Mouse (Mus musculus): Measurements from ENCODE around the gene Fam3b.
A peak's percentile ranks its signal among the peaks of the same experiment; 100 is the strongest.

The Fam3b gene

DNA sequence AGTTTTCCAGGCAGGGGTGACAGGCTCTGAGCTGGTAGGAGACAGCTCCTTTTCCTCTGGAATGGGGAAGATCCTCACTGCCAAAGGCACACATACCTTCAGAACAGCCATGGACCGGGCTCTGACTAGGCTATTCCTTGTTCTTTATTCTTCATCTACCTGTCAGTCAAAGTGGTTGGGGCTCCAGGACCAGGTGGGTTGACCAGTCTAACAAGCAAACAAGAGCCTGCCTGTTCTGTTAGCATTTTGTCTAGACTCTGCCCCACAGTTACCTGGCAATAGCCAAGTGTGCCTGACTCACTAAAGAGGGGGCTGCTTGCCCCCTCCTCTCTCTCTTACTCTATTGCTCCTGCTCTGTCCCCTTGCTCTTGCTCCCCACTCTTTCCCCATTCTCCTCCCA is 22.2 kb downstream of the Fam3b start:
- no peak for DNase-seq (ENCODE audit: low spot score in 2 of 2)

- no peak for DNase-seq (ENCODE audit: low spot score in 2 of 2)
Observed at GRCm38 (mm10) chr16:97478655-97479054, 36.0 kb downstream of the Fam3b start.

DNA sequence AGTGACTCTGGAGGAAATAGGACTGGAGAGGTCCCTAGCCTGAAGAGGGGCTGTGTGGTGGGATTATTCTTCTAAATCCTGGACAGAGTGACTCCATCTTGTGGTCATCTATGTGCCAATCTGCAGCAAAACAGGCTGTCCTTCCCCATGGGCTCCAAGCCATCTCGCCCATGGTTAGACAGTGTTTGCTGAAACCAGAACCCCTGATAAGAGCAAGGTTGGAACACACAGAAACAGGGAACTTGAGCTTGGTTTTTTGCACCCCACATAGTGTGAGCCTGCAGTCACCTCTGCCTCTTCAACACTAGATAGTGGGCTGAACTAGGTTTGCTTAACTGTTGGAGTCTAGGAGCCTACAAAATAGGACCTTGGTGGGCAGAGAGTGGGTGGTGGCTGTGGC is 38.1 kb downstream of the Fam3b start:
- no peak for DNase-seq (ENCODE audit: low spot score in 2 of 2)

DNA sequence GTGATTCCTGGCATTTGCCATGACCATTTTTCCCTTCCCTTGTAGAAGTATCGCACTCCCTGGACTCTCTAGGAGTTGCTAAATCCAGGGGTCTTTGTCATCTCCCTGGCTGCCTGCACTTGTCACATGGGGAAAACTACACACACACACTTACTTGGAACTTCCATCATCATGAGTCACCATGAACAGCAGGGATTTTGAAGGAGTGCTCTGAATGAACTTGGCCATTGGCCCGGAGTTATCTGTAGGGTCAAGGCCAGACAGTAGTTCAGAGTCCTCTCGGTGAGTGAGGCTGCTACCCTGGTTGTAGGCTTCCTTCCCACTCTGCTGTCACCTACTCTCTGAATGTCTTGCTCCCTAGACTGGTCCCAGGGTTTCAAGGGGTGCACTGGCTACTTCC is 39.0 kb downstream of the Fam3b start:
- no peak for DNase-seq (ENCODE audit: low spot score in 2 of 2)

GRCm38 (mm10) chr16:97474671-97475070 is 39.9 kb downstream of the Fam3b start:
- no peak for DNase-seq (ENCODE audit: low spot score in 2 of 2)

DNA sequence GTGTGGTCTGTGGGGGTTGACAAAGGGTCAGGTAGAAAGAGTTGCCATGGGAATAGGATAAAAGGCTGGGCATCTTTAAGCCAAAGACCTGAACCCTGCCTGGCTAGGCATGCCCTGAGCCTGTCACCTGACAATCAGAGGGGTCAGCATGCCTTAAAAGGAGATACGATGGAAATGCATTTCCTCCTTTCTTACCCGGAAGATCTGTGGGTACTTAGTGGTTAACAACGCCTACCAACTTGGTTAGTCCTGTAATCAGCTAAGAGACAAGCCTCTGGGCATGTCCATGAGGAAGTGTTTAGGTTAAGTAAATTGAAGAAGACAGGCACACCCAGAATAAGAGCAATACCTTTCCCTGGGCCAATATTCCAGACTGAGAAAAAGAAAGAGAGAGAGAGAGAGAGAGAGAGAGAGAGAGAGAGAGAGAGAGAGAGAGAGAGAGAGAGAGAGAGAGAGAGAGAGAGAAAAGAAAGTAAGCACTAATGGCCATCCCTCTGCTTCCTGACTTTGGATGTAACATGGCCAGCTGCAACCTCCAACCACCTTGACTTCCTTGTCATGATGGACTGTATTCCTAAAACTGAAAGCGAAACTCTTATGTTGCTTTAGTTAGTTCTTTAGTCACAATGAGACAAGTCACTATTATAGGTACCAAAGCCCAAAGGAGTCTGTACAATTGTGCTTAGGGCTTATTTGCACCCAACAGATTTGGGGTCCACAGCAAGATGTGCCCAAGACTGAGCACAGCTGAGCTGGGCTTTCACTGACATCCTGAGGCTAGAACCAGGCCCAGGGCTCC is 46.4 kb downstream of the Fam3b start:
- peak in 1 of 2 experiments; percentile 44 for DNase-seq (ENCODE audit: low spot score in 2 of 2)

GRCm38 (mm10) chr16:97467472-97467871 is 47.1 kb downstream of the Fam3b start:
- no peak for DNase-seq (ENCODE audit: low spot score in 2 of 2)

- no peak for DNase-seq (ENCODE audit: low spot score in 2 of 2)
Observed at GRCm38 (mm10) chr16:97466182-97466957, 48.2 kb downstream of the Fam3b start.

DNA sequence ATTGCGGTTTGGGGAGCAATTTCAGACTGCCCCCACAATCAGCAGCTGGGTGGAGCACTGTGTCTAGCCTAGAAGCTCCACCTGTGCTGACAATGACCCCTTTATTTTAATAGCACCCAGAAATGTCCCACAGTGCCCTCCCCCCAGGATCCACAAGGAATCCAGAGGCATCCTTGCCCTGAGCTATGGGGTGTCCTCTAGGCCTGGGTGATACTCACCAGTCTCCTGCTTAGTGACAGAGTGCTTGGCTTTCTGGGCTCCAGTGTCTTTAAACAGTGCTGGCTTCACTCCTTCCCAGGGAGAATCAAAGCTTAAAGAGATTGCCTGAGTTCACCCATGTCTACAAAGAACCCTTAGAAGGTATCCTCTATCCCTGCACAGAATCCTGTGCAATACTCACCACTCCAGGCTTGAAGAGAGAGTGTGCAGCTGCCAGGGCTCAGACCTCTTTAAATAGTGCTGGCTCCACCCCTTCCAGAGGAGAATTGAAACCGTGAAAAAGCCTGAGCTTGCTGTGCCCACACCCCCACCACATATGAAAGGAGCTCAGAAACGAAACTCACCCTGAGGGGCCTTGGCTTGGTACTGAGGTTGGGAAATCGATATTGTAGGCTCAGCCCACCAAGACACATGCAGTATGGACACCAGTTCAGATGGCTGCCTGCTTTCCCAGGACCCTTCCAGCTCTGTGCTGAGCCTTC is 52.0 kb downstream of the Fam3b start, which contains the start of gene Mx1:
Mx1 (minus strand) TSS at position 427 of the 701 bp plus-strand sequence.
- no peak for DNase-seq (ENCODE audit: low spot score in 2 of 2)

GRCm38 (mm10) chr16:97461271-97461670 is 53.3 kb downstream of the Fam3b start:
- DNase-seq (ENCODE audit: low spot score in 2 of 2) = no peak

GRCm38 (mm10) chr16:97459831-97460230 is 54.8 kb downstream of the Fam3b start:
- DNase-seq (ENCODE audit: low spot score in 2 of 2) = no peak

GRCm38 (mm10) chr16:97447386-97447785 is 67.2 kb downstream of the Fam3b start:
- no peak for DNase-seq (ENCODE audit: low spot score in 2 of 2)

- DNase-seq (ENCODE audit: low spot score in 2 of 2) = peak; percentile 29 to 35
Observed at GRCm38 (mm10) chr16:97443670-97444263, 70.8 kb downstream of the Fam3b start.

- no peak for DNase-seq (ENCODE audit: low spot score in 2 of 2)
Observed at GRCm38 (mm10) chr16:97441967-97442366, 72.6 kb downstream of the Fam3b start.

DNA sequence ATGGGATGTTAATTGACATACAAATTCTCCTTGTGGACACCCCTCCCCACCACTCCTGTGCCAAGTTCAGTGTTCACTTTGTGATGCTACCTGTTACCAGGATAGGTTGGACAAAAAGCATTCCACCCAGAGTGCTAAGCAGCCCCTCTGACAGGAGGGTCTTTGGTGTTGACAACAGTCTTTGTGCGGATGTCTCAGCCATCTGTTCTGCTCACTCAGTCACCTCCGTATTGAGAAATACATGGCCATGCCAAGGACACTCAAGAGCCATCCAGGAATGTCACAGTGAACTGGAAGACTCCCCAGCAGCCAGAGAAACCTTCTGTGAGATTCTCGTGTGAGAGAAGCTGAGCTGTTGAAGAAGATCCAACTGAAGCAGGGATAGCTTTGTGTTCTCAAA is 76.4 kb downstream of the Fam3b start:
- no peak for DNase-seq (ENCODE audit: low spot score in 2 of 2)

GRCm38 (mm10) chr16:97437448-97438056 is 77.1 kb downstream of the Fam3b start:
- DNase-seq (ENCODE audit: low spot score in 2 of 2) = no peak

DNA sequence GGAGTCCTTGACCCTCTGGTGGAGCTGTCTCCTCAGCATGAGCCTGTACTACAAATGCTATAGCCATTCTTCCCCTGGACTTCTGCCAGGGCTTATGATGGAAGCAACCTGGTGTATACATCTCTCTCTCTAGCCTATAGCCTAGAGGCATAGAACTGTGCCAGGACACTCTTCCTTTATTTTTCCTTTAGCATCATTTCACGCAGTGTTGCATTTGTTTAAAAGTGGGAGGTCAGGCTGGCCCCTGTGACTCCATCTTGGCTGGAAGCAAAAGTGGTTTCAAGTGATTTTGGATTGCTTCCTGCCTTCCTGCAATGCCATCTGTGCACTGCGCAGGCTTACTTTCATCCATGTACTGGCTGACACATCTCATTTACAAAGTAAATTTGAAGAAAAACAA is 80.4 kb downstream of the Fam3b start:
- DNase-seq (ENCODE audit: low spot score in 2 of 2) = no peak

- no peak for DNase-seq (ENCODE audit: low spot score in 2 of 2)
Observed at GRCm38 (mm10) chr16:97431328-97431727, 83.3 kb downstream of the Fam3b start.

DNA sequence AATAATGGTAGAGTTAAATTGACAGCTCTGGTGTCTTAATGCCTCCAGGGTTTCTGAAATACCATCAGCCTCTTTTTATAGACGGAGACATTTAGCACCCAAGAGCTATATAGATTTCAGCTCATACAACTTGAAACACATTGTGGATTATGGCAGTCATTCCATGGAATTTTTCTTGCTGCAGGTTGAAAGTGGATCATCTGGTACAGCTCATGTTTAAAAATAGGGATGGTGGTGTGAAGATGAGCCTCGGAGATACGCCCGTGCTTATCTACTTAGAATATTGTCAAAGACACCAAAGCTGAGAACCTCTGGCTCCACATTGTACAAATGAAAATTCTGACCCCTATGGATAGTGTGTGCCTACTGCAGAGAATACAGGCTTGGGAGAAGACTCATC is 84.5 kb downstream of the Fam3b start:
- DNase-seq (ENCODE audit: low spot score in 2 of 2) = no peak

DNA sequence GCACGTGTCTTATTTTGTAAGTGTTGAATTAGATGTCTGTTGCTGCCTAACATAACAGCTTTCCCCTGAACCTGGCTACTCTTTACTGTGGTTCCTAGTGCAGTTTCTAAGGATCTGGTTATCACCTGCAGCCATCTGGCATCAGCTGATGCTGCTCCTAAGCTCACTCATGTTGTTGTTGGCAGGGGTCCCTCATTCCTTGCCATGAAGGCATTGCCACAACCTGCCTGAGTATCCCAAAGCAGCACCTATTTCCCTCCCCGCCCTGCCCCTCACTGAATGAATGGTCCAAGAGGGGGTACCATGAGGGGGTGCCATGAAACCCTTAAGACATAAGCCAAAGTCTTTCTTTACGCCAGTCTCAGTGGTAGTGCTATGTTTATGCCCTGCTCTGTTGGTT is 86.6 kb downstream of the Fam3b start:
- DNase-seq (ENCODE audit: low spot score in 2 of 2) = no peak

DNA sequence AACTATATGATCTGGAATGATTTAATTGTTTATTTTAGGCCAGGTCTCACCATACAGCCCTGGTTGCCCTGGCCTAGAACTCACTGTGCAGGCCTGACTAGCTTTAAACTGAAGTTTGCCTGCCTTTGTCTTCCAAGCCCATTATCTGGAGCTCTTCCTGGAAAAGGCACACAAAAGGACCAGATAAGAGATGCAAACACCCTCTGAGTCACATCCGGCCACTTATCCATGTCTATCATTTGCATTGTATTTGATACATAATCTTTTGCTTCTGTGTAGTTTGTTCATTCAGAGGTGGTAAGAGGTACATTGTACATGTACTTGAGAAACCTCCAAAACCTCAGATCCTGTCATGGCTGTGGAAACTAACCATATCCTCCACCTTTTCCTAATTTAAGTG is 91.0 kb downstream of the Fam3b start:
- no peak for DNase-seq (ENCODE audit: low spot score in 2 of 2)

DNA sequence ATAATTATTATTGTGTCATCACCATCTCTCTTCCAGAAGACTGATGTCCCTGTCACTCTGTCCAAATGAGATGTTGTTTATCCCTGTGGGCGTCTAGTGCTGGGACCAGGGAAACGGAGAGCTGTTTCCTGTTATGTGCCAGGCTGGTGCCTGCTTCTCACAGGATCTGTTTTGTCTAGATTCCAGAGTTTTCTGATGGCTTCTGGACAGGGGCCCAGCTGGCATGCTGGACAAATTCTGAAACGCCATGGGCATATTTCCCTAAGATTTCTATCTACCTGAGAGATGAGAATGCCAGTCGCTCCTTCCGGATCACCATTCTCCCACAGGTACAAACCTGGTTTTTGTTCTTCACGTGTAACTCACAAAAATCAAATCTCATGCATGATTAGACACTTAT is 92.9 kb downstream of the Fam3b start:
- DNase-seq (ENCODE audit: low spot score in 2 of 2) = no peak

Measured in natural killer cell, adult 2 months (primary cell).